Mouse (Mus musculus): Measurements from ENCODE around the gene Olfr1286. TPM values are rescaled to one million over a fixed set of nuclear protein-coding genes. Genes with fewer than 3 reads are reported as not detected.

Olfr1286 gene
- not detected in 2 replicates for polyA plus RNA-seq (2012; ENCODE audit: low replicate concordance)

GRCm38 (mm10) chr2:111422931-111423330 is at the start of gene Olfr1286:
TSS of gene Olfr1286 (minus strand) at chr2:111423115.

GRCm38 (mm10) chr2:111448842-111449241 is 25.9 kb upstream of the Olfr1286 start, which contains the start of gene Olfr1287:
TSS of gene Olfr1287 (plus strand) at chr2:111449142.

GRCm38 (mm10) chr2:111375222-111375621 is 47.7 kb downstream of the Olfr1286 start, which contains the start of gene Olfr1284:
TSS of gene Olfr1284 (plus strand) at chr2:111375522.

Other genes starting within 250 kb of the Olfr1286 start
- not detected in 2 replicates for gene 4930430A15Rik, start 193.5 kb downstream of the Olfr1286 start, polyA plus RNA-seq (2012; ENCODE audit: low replicate concordance)
- gene Olfr1275, start 187.8 kb downstream of the Olfr1286 start, polyA plus RNA-seq (2012; ENCODE audit: low replicate concordance), result not detected in 2 replicates
- 0.03 TPM in 1 of 2 replicates, not detected in the other for gene Olfr1276, start 168.6 kb downstream of the Olfr1286 start, polyA plus RNA-seq (2012; ENCODE audit: low replicate concordance)
- not detected in 2 replicates for gene Olfr1277, start 149.0 kb downstream of the Olfr1286 start, polyA plus RNA-seq (2012; ENCODE audit: low replicate concordance)
- not detected in 2 replicates for gene Olfr1278, start 133.0 kb downstream of the Olfr1286 start, polyA plus RNA-seq (2012; ENCODE audit: low replicate concordance)
- gene Olfr1279, start 122.5 kb downstream of the Olfr1286 start, polyA plus RNA-seq (2012; ENCODE audit: low replicate concordance), result not detected in 2 replicates
- gene Olfr1280, start 109.1 kb downstream of the Olfr1286 start, polyA plus RNA-seq (2012; ENCODE audit: low replicate concordance), result not detected in 2 replicates
- not detected in 2 replicates for gene Olfr1281, start 96.6 kb downstream of the Olfr1286 start, polyA plus RNA-seq (2012; ENCODE audit: low replicate concordance)
- gene Olfr1282, start 87.0 kb downstream of the Olfr1286 start, polyA plus RNA-seq (2012; ENCODE audit: low replicate concordance), result not detected in 2 replicates
- gene Olfr1283, start 56.3 kb downstream of the Olfr1286 start, polyA plus RNA-seq (2012; ENCODE audit: low replicate concordance), result not detected in 2 replicates
- gene Olfr1284, start 47.6 kb downstream of the Olfr1286 start, polyA plus RNA-seq (2012; ENCODE audit: low replicate concordance), result not detected in 2 replicates
- not detected in 2 replicates for gene Olfr1287, start 26.0 kb upstream of the Olfr1286 start, polyA plus RNA-seq (2012; ENCODE audit: low replicate concordance)
- not detected in 2 replicates for gene Olfr1288, start 51.0 kb upstream of the Olfr1286 start, polyA plus RNA-seq (2012; ENCODE audit: low replicate concordance)
- gene Olfr1289, start 57.7 kb upstream of the Olfr1286 start, polyA plus RNA-seq (2012; ENCODE audit: low replicate concordance), result not detected in 2 replicates
- not detected in 2 replicates for gene Olfr1290, start 70.7 kb upstream of the Olfr1286 start, polyA plus RNA-seq (2012; ENCODE audit: low replicate concordance)
- not detected in 2 replicates for gene Olfr1291-ps1, start 74.1 kb upstream of the Olfr1286 start, polyA plus RNA-seq (2012; ENCODE audit: low replicate concordance)
- gene Olfr1293-ps, start 102.1 kb upstream of the Olfr1286 start, polyA plus RNA-seq (2012; ENCODE audit: low replicate concordance), result not detected in 2 replicates
- gene Olfr1294, start 117.2 kb upstream of the Olfr1286 start, polyA plus RNA-seq (2012; ENCODE audit: low replicate concordance), result not detected in 2 replicates
- gene Olfr1295, start 146.6 kb upstream of the Olfr1286 start, polyA plus RNA-seq (2012; ENCODE audit: low replicate concordance), result not detected in 2 replicates
- not detected in 2 replicates for gene Olfr1297, start 203.4 kb upstream of the Olfr1286 start, polyA plus RNA-seq (2012; ENCODE audit: low replicate concordance)
- not detected in 2 replicates for gene Olfr1298, start 226.1 kb upstream of the Olfr1286 start, polyA plus RNA-seq (2012; ENCODE audit: low replicate concordance)
- not detected in 2 replicates for gene Olfr1299, start 238.3 kb upstream of the Olfr1286 start, polyA plus RNA-seq (2012; ENCODE audit: low replicate concordance)